Comparison of ENCODE assay signal across 7 mouse cellular contexts in genomic region chr7:38184418-38184745, GRCm38 (mm10). TPM values are rescaled to one million over a fixed set of nuclear protein-coding genes. Genes with fewer than 3 reads are reported as not detected.
DNase-seq lines count a peak whose midpoint lies in the region; TF ChIP-seq lines count a peak whose summit lies in the region.

No protein-coding gene starts in this region.

- H3K9me3 ChIP-seq in forebrain, embryonic 10.5 days: no peaks in the 10 kb centered on the region
- H3K9me3 ChIP-seq in limb, embryonic 10.5 days (replicated peaks): no peaks in the 10 kb centered on the region

- TF ChIP-seq POLR2A in olfactory bulb, adult 2 months (IDR thresholded peaks at IDR 0.05; ENCODE audit: insufficient read depth, low read depth, low read length): no peak

- H3K4me3 ChIP-seq in left cerebral cortex, adult 2 months: peak overlapping the region; percentile 87
- H3K4me3 ChIP-seq in forebrain, embryonic 10.5 days: peak overlapping the region; percentile 71
- peak overlapping the region; percentile 71 for H3K4me3 ChIP-seq in limb, embryonic 10.5 days
- H3K4me3 ChIP-seq in olfactory bulb, adult 2 months (ENCODE audit: insufficient read depth, low read depth, low read length): peak overlapping the region; percentile 64

- WGBS in forebrain, embryonic 10.5 days: 73% methylated on average over 1 of the region's 1 CpGs
- 81% methylated on average over 1 of the region's 1 CpGs for WGBS in limb, embryonic 10.5 days
- 14% methylated on average over 1 of the region's 1 CpGs for WGBS in olfactory bulb, adult 2 months

- H3K36me3 ChIP-seq in forebrain, embryonic 10.5 days (replicated peaks): no peaks in the 10 kb centered on the region
- peaks cover 3% of the 10 kb centered on the region; the same call in 1 of the 2 replicates for H3K36me3 ChIP-seq in limb, embryonic 10.5 days

- H3K27me3 ChIP-seq in forebrain, embryonic 10.5 days (ENCODE audit: poor library complexity, severe bottlenecking): no peaks in the 10 kb centered on the region
- no peaks in the 10 kb centered on the region for H3K27me3 ChIP-seq in limb, embryonic 10.5 days (ENCODE audit: low read depth, poor library complexity, severe bottlenecking)

- TF ChIP-seq CTCF in left cerebral cortex, adult 2 months (IDR thresholded peaks at IDR 0.05): no peak
- TF ChIP-seq CTCF in olfactory bulb, adult 2 months (IDR thresholded peaks at IDR 0.05; ENCODE audit: insufficient read depth, low read depth, low read length): no peak

- intact Hi-C loops in left cerebral cortex, adult 2 months (cut with DNase I): no loop called here

- H3K27ac ChIP-seq in left cerebral cortex, adult 2 months: peak overlapping the region; percentile 98
- H3K27ac ChIP-seq in forebrain, embryonic 10.5 days: no peak overlapping the region
- no peak overlapping the region for H3K27ac ChIP-seq in limb, embryonic 10.5 days
- H3K27ac ChIP-seq in olfactory bulb, adult 2 months (ENCODE audit: insufficient read depth, low read depth, low read length): peak overlapping the region; percentile 77; the same call in 1 of the 2 replicates

- no peak for DNase-seq in left cerebral cortex, adult 2 months (ENCODE audit: extremely low spot score in 1 of 2, low spot score in 2 of 2)
- no peak for DNase-seq in left cerebral cortex, adult 9 months (ENCODE audit: low spot score in 2 of 2)
- DNase-seq in forebrain, embryonic 10.5 days (ENCODE audit: extremely low spot score, low spot score): no peak
- no peak for DNase-seq in limb, embryonic 10.5 days (ENCODE audit: low spot score)
- DNase-seq in adrenal gland, adult 8-10 months: no peak
- no peak for DNase-seq in left cerebral cortex, adult 11 months (ENCODE audit: low spot score)

- peaks cover 22% of the 10 kb centered on the region for H3K4me1 ChIP-seq in forebrain, embryonic 10.5 days
- H3K4me1 ChIP-seq in limb, embryonic 10.5 days: peaks cover 17% of the 10 kb centered on the region
- H3K4me1 ChIP-seq in olfactory bulb, adult 2 months (ENCODE audit: control insufficient read depth, insufficient read depth, low read length): peaks cover 14% of the 10 kb centered on the region

RNA-seq across cellular contexts. Expression of gene 1600014C10Rik, which starts 1.4 kb away (rescaled TPM):
- 10 to 100 TPM; 20.7 to 24.0 TPM for total RNA-seq in left cerebral cortex, adult 2 months (2021)
- polyA plus RNA-seq in forebrain, embryonic 10.5 days (2016; fragmentation: Nextera tagmentation; extraction: Ambion mirVana): 14.3 and 14.5 TPM in 2 replicates
- polyA plus RNA-seq in limb, embryonic 10.5 days (2016; fragmentation: Nextera tagmentation; extraction: Ambion mirVana): 12.2 and 14.5 TPM in 2 replicates
- not detected in 2 replicates for polyA plus RNA-seq in olfactory bulb, adult 2 months (2012; ENCODE audit: insufficient read depth, insufficient read length, low replicate concordance, missing spikeins)
- total RNA-seq in adrenal gland, adult 8-10 months (2022): 10 to 100 TPM; 33.8 to 64.0 (median 45.6) TPM

RNA-seq across cellular contexts. Expression of gene Plekhf1, which starts 43.4 kb away (rescaled TPM):
- 1 to 10 TPM; 2.3 to 2.5 TPM for total RNA-seq in left cerebral cortex, adult 2 months (2021)
- polyA plus RNA-seq in forebrain, embryonic 10.5 days (2016; fragmentation: Nextera tagmentation; extraction: Ambion mirVana): 2.5 and 2.6 TPM in 2 replicates
- polyA plus RNA-seq in limb, embryonic 10.5 days (2016; fragmentation: Nextera tagmentation; extraction: Ambion mirVana): 2.9 and 4.3 TPM in 2 replicates
- not detected in 2 replicates for polyA plus RNA-seq in olfactory bulb, adult 2 months (2012; ENCODE audit: insufficient read depth, insufficient read length, low replicate concordance, missing spikeins)
- 1 to 10 TPM; 1.2 to 1.9 (median 1.7) TPM for total RNA-seq in adrenal gland, adult 8-10 months (2022)

Comparison
In these comparisons a context has a peak if more than half of its experiments do, and no peak if none do; other contexts are left out.
1. H3K27ac ChIP-seq: peak in left cerebral cortex, adult 2 months (single experiment) and olfactory bulb, adult 2 months (single experiment); none in forebrain, embryonic 10.5 days (single experiment) and limb, embryonic 10.5 days (single experiment).
2. Peak in every context shown above with its lines, with median percentiles within 50 percentile points of each other: H3K4me3 ChIP-seq.